Mouse (Mus musculus) midbrain, embryonic 11.5 days (tissue): Measurements from ENCODE around the gene Bcl2l1. TPM values are rescaled to one million over a fixed set of nuclear protein-coding genes. Genes with fewer than 3 reads are reported as not detected.

Experiments
- ATAC-seq: fragments of 200-750 bp; cut with Nextera tagmentation; 2 replicates; pipeline ENCODE4 v1.8.0; 2017; ENCODE audit warnings: moderate TSS enrichment, moderate library complexity; ENCODE audit not compliant: low FRiP score
- DNase-seq: peaks from one replicate; pipeline ENCODE4 v3.0.0; 2015; ENCODE audit warnings: low spot score; ENCODE audit errors: missing footprints
- H3K27ac ChIP-seq: fragments of 300-500 bp; sonication (generic); 2 replicates; pipeline ENCODE4 v1.5.1; 2014; ENCODE audit warnings: low read depth, low read length
- H3K27me3 ChIP-seq: fragments of 300-500 bp; sonication (generic); 2 replicates; pipeline ENCODE4 v1.6.1; 2014; ENCODE audit warnings: mild to moderate bottlenecking, low read length, moderate library complexity, mixed read lengths; ENCODE audit not compliant: control insufficient read depth, insufficient read depth
- H3K36me3 ChIP-seq: fragments of 300-500 bp; sonication (generic); 2 replicates; pipeline ENCODE4 v1.6.1; 2014; ENCODE audit warnings: mild to moderate bottlenecking, low read length, moderate library complexity, mixed read lengths; ENCODE audit not compliant: control insufficient read depth, insufficient read depth
- H3K4me1 ChIP-seq: fragments of 300-500 bp; sonication (generic); 2 replicates; pipeline ENCODE4 v1.6.1; 2014; ENCODE audit warnings: low read length; ENCODE audit not compliant: control insufficient read depth, insufficient read depth
- H3K4me2 ChIP-seq: fragments of 300-500 bp; sonication (generic); 2 replicates; pipeline ENCODE4 v1.6.1; 2014; ENCODE audit warnings: mild to moderate bottlenecking, moderate library complexity
- H3K4me3 ChIP-seq: fragments of 300-500 bp; sonication (generic); 2 replicates; pipeline ENCODE4 v1.5.1; 2014; ENCODE audit warnings: low read depth, low read length
- H3K9ac ChIP-seq: fragments of 300-500 bp; sonication (generic); 2 replicates; pipeline ENCODE4 v1.6.1; 2014; ENCODE audit warnings: low read length
- H3K9me3 ChIP-seq: fragments of 300-500 bp; sonication (generic); 2 replicates; pipeline ENCODE4 v1.6.1; 2016; ENCODE audit warnings: low read length; ENCODE audit not compliant: control insufficient read depth
- WGBS: fragments of 180-500 bp; shearing (Covaris S2); extraction: QIAGEN DNeasy Blood & Tissue Kit; methylation state at CpG from one replicate; pipeline ENCODE4 v1.1.7; 2014; 5-methylcytosine and 5-hydroxymethylcytosine counted together
- polyA plus RNA-seq: library from polyadenylated mRNA; unstranded; fragments of >200 nt; fragmentation: Nextera tagmentation; extraction: Ambion mirVana; gene quantifications from 2 replicates; pipeline ENCODE4 v1.2.1, GENCODE M21; 2014

The Bcl2l1 gene
- polyA plus RNA-seq, 1 experiment from 2014 or later, result 125 TPM

DNA sequence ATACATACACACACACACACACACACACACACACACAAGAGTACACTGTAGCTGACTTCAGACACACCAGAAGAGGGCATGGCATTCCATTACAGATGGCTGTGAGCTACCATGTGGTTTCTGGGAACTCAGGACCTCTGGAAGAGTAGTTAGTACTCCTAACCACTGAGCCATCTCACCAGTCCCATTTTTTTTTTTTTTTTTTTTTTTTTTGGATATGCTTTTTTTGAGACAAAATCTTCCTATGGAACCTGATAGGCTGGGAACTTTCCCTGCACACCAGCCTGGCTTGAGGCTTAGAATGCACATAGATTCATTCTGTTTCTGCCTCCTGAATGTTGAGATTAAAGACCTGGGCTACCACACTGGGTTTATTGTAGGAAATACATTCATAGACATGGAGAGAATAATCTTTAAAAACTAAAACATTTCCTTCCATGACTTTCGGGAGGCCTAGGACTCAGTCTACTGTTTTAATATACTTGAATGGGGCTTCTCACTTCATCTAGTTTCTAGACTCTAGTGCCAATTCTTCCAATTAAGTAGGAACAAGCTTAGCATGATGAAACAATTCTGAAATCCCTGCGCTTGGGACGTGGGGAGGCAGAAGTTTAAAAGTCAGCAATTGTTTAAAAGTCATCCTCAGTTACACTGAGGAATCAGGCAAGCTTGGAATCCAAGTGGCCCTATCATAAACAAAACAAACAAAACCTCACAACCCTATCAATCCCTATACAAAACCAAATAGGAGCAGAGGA lies 15.7 kb upstream of the Bcl2l1 start:
- 22% methylated on average over 3 of the region's 3 CpGs for WGBS
- peak; percentile 17 for DNase-seq
- no peaks in the 10 kb centered on the region for H3K36me3 ChIP-seq
- H3K4me1 ChIP-seq, result peaks cover 14% of the 10 kb centered on the region
- H3K4me3 ChIP-seq, result peak overlapping the region; percentile 81; the same call in 1 of the 2 replicates
- H3K27me3 ChIP-seq, result no peaks in the 10 kb centered on the region
- no peak overlapping the region for H3K27ac ChIP-seq
- no peaks in the 10 kb centered on the region for H3K9me3 ChIP-seq
- H3K9ac ChIP-seq, result no peak overlapping the region
- ATAC-seq, result no peak
- peak overlapping the region; percentile 32; the same call in 1 of the 2 replicates for H3K4me2 ChIP-seq

DNA sequence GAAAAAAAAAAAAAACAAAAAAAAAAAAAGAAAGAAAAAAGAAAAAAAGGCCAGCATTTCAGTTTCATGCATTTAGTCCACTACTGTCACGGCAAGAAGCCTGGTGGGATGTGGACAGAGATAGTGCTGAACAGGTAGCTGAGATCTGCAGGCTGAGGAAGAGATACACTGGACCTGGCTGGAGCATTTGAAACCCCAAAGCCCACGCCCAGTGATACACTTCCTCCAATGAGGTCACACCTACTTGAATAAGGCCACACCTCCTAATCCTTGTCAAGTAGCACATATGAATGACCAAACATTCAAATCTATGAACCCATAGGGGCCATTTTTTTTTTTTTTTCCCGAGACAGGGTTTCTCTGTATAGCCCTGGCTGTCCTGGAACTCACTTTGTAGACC lies 11.2 kb upstream of the Bcl2l1 start:
- no peaks in the 10 kb centered on the region for H3K36me3 ChIP-seq
- no peak overlapping the region for H3K4me3 ChIP-seq
- ATAC-seq (no peak), DNase-seq (no peak)
- H3K4me2 ChIP-seq, result no peak overlapping the region
- no peaks in the 10 kb centered on the region for H3K27me3 ChIP-seq
- no peak overlapping the region for H3K9ac ChIP-seq
- 72% methylated on average over 3 of the region's 3 CpGs for WGBS
- 0 out of 2 replicates have a peak, but pooled peaks cover 2% of the 10 kb centered on the region for H3K4me1 ChIP-seq
- H3K27ac ChIP-seq, result no peak overlapping the region
- no peaks in the 10 kb centered on the region for H3K9me3 ChIP-seq

DNA sequence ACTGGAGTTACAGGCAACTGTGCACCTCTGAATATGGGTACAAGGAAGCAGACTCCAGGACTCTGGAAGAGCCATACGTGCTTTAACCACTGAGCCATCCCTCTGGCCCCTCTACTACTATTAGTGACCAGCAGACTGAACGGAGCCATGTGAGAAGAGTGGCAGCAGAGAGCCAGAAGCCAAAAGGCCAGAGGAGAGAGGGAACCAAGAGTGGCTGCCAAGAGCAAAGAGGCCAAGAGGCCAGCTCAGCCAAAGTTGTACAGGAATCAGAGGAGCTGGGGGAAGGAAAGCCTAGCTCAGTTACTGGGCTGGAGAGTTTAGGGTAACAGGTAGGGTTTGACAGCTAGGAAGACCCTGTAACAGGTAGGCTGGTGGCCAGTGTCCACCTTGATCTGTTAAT lies 7.7 kb upstream of the Bcl2l1 start:
- 74% methylated on average over 2 of the region's 2 CpGs for WGBS

DNA sequence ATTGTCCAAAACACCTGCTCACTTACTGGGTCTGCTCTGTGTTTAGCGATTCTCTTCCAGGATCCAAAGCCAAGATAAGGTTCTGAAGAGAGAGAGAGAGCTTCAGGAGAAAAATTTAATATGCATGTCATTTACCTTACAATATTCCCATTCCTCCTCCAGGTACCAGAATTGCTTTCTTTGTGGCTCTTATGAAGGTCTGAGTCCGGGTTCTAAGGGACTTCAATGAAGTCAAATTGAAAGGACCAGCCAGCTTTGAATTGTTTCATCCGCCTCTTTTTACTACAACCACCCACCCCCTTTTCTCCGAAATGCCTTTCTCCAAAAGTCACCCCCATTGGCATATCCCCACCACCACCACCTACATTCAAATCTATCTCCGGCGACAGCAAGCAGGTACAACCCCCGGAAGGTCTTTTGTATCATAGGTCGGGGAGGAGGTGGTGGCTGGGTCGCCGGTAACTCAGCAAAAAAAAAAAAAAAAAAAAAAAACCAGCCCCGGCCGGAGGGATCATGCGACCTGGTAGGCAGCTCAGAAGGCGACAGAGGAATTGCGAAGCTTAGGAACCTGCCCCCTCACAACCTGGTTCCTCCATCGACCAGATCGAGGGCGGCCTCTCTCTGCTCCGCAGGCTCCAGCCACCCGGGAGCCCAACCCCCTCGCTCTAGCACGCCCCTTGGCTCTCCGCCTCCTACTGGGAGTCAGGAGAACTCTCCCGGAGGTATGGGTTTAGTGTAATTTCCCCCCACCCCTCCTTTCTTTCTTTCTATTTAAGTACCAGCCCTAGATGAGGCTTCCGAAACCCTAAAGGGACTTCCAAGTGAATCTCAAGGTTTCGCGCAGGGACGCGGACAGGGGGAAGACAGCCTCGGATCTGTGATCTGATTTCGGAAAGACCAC lies 1.3 kb downstream of the Bcl2l1 start:
- DNase-seq (peak; percentile 87), ATAC-seq (peak; percentile 76)
- Histone ChIP-seq H3K9ac (peak overlapping the region; percentile 97), H3K4me1 (peaks cover 35% of the 10 kb centered on the region), H3K27me3 (no peaks in the 10 kb centered on the region), H3K4me3 (peak overlapping the region; percentile 69), H3K27ac (peak overlapping the region; percentile 97), H3K9me3 (no peaks in the 10 kb centered on the region), H3K36me3 (peaks cover 2% of the 10 kb centered on the region; the same call in 1 of the 2 replicates), H3K4me2 (peak overlapping the region; percentile 52)
- 2% methylated on average over 30 of the region's 31 CpGs for WGBS

More for the DNA sequence above, 7.7 kb upstream of the Bcl2l1 start:
- DNase-seq (peak; percentile 33), ATAC-seq (no peak)
- Histone ChIP-seq H3K4me3 (no peak overlapping the region), H3K27me3 (no peaks in the 10 kb centered on the region), H3K36me3 (no peaks in the 10 kb centered on the region), H3K9ac (no peak overlapping the region), H3K4me2 (no peak overlapping the region), H3K4me1 (no peaks in the 10 kb centered on the region), H3K27ac (no peak overlapping the region), H3K9me3 (no peaks in the 10 kb centered on the region)

DNA sequence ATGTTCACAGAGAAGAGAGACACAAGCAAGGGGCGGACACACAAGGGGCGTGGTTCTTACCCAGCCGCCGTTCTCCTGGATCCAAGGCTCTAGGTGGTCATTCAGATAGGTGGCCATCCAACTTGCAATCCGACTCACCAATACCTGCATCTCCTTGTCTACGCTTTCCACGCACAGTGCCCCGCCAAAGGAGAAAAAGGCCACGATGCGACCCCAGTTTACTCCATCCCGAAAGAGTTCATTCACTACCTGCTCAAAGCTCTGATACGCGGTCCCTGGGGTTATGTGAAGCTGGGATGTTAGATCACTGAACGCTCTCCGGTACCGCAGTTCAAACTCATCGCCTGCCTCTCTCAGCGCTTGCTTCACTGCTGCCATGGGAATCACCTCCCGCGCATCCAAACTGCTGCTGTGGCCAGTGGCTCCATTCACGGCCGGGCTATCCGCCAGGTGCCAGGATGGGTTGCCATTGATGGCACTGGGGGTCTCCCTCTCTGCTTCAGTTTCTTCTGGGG lies 2.1 kb downstream of the Bcl2l1 start:
- Histone ChIP-seq H3K27me3 (no peaks in the 10 kb centered on the region), H3K4me3 (peak overlapping the region; percentile 69), H3K4me1 (peaks cover 35% of the 10 kb centered on the region), H3K27ac (no peak overlapping the region), H3K4me2 (peak overlapping the region; percentile 52), H3K9ac (peak overlapping the region; percentile 97), H3K36me3 (peaks cover 2% of the 10 kb centered on the region; the same call in 1 of the 2 replicates), H3K9me3 (no peaks in the 10 kb centered on the region)
- DNase-seq, result peak; percentile 87
- WGBS, result 78% methylated on average over 23 of the region's 23 CpGs
- ATAC-seq, result no peak

DNA sequence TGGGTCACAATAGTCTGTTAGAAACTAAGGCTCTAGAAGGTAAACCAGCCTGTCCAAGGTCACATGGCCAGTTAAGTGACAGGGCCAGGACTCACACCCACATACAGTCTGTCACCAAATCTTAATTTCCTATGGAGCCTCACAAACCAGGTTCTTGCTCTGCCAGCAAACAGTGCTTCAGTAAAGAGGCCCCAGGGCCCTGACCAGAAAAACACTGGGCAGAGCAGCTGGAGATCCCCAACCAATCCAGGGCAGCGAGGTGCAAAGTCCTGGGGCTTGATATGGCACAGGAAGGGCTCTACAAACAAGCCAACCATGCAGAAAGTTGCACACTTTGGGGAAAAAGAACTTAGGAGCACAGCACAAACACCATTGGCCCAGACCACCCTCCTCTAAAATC lies 3.0 kb downstream of the Bcl2l1 start:
- DNase-seq, result peak; percentile 82
- peak overlapping the region; percentile 45 for H3K9ac ChIP-seq
- H3K9me3 ChIP-seq, result no peaks in the 10 kb centered on the region
- no peak overlapping the region; the same call in 1 of the 2 replicates for H3K27ac ChIP-seq
- H3K4me1 ChIP-seq, result peaks cover 35% of the 10 kb centered on the region
- H3K4me3 ChIP-seq, result peak overlapping the region; percentile 69
- 69% methylated on average over 1 of the region's 1 CpGs for WGBS
- ATAC-seq, result no peak
- peaks cover 2% of the 10 kb centered on the region; the same call in 1 of the 2 replicates for H3K36me3 ChIP-seq
- no peaks in the 10 kb centered on the region for H3K27me3 ChIP-seq
- H3K4me2 ChIP-seq, result peak overlapping the region; percentile 52

DNA sequence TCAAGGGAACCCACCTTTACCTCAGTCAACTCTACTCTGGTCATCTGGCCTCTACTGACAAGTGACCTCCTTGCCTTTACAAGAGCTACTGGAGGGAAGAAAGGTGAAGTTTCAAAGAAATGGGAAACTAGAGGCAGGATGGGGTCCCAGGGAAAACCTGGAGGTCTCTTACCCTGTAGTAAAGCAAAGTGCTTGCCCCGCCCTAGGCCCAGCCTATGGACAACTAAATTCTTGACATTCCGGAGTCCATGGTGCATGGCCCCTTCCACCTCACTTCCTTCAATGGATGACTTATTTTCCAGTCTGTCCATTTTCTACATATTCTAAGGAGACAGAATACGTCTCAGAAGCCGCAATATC lies 3.5 kb downstream of the Bcl2l1 start:
- 68% methylated on average over 4 of the region's 4 CpGs for WGBS
- peaks cover 2% of the 10 kb centered on the region; the same call in 1 of the 2 replicates for H3K36me3 ChIP-seq
- peak overlapping the region; percentile 45 for H3K9ac ChIP-seq
- H3K27ac ChIP-seq, result no peak overlapping the region
- peak; percentile 62 for DNase-seq
- H3K4me2 ChIP-seq, result peak overlapping the region; percentile 52
- peak overlapping the region; percentile 69 for H3K4me3 ChIP-seq
- H3K4me1 ChIP-seq, result peaks cover 35% of the 10 kb centered on the region
- no peaks in the 10 kb centered on the region for H3K27me3 ChIP-seq
- no peak for ATAC-seq
- no peaks in the 10 kb centered on the region for H3K9me3 ChIP-seq

DNA sequence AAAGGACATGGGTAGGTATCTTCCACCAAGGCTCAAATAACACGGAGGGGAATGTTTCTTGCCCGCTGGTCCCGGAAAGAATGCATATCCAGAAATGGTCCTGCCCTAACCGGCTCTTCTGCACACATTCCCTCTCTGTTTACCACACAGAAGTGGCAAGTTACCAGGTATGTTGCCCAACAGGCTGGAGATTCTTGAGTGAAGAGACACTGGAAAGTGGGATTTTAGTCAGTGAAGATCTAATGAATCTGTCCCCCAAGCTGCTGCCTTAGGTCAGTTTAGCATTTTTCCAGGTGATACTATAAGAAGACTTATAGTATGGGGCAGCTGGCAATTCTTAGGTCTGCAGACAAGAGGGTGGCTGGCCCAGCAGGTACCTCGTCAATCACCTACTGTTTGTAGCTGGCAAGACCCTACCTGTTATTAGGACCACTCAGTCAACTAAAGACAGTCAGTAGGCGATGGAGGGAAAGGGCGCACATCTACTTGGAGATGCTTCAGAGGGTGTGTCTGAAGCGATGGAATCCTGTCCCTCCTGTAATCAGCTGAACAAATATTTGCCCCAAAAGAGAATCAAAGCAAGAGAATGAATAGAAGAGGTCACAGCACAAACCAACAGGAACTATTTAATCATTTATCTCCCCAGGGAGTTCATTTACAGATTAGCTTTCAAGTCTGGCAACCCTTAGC lies 4.1 kb downstream of the Bcl2l1 start:
- Histone ChIP-seq H3K27me3 (no peaks in the 10 kb centered on the region), H3K9ac (no peak overlapping the region), H3K4me3 (peak overlapping the region; percentile 69; the same call in 1 of the 2 replicates), H3K4me1 (peaks cover 35% of the 10 kb centered on the region), H3K27ac (no peak overlapping the region), H3K4me2 (peak overlapping the region; percentile 52), H3K9me3 (no peaks in the 10 kb centered on the region), H3K36me3 (peaks cover 2% of the 10 kb centered on the region; the same call in 1 of the 2 replicates)
- ATAC-seq, result no peak
- WGBS, result 88% methylated on average over 8 of the region's 8 CpGs
- DNase-seq, result peak; percentile 61
